Mouse (Mus musculus): ENCODE measurements around the gene Plac9a. TPM values are rescaled to one million over a fixed set of nuclear protein-coding genes. Genes with fewer than 3 reads are reported as not detected.
"Not testable (repeated sequence)": the region's sequence is repeated elsewhere in the genome, so short reads cannot be mapped to it uniquely, and the experiment has no call there.

The Plac9a gene
- 0.10 TPM for polyA plus RNA-seq (2012; fragmentation: generic; extraction: Trizol)

DNA sequence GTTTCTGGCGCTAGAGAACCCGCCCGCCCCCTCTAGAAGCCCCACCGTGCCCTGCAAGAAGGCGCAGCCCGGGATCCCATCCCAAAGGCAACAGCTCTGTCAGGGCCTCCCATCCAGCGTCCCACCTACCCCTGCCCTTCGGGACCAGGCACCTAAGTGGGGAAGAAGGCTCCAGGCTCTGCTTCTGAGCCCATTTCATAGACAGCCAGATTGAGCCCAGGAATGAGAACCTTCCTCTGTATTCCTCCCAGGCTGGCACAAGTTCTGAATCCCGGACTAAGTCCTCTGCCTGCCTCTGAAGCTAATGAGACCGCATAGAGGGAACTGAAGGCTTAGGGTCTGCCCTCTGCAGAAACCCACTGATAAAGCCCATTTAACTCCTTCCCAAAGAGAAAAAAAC is at the start of gene Plac9a:
Gene Plac9a (minus strand): TSS at position 101 of the 400 bp plus-strand sequence.
- not testable (repeated sequence) for H3K4me3 ChIP-seq; H3K36me3 ChIP-seq (ENCODE audit: control insufficient read depth, insufficient read depth); H3K79me2 ChIP-seq (ENCODE audit: control insufficient read depth, insufficient read depth); H3K4me2 ChIP-seq (ENCODE audit: low read depth); H3K27me3 ChIP-seq (ENCODE audit: control insufficient read depth, insufficient read depth, insufficient read length); H3ac ChIP-seq (ENCODE audit: control insufficient read depth, insufficient read length)

DNA sequence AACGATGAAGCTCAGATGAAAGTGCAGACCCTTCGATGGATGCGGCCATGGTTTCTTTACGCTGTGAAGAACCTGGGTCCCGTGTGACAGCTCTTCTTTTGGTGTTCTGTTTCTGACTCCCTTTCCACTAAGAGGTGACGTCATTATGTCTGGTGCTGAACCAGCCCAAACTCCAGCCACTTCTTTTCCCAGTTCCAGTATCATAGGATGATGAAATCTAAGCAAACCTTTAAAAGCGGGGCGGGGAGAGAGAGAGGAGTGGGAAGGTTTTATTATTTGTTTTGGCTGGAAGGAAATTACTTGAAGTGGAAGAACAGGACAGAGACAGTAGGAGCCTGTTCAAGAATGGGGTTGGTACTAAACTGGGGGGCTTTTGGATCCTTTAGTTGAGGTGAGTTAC is 35.1 kb upstream of the Plac9a start, which contains the start of gene Cphx1:
Gene Cphx1 (plus strand): TSS at position 301 of the 400 bp plus-strand sequence.
- not testable (repeated sequence) for H3K79me2 ChIP-seq (ENCODE audit: control insufficient read depth, insufficient read depth); H3ac ChIP-seq (ENCODE audit: control insufficient read depth, insufficient read length); H3K4me3 ChIP-seq; H3K27me3 ChIP-seq (ENCODE audit: control insufficient read depth, insufficient read depth, insufficient read length); H3K4me2 ChIP-seq (ENCODE audit: low read depth); H3K36me3 ChIP-seq (ENCODE audit: control insufficient read depth, insufficient read depth)

DNA sequence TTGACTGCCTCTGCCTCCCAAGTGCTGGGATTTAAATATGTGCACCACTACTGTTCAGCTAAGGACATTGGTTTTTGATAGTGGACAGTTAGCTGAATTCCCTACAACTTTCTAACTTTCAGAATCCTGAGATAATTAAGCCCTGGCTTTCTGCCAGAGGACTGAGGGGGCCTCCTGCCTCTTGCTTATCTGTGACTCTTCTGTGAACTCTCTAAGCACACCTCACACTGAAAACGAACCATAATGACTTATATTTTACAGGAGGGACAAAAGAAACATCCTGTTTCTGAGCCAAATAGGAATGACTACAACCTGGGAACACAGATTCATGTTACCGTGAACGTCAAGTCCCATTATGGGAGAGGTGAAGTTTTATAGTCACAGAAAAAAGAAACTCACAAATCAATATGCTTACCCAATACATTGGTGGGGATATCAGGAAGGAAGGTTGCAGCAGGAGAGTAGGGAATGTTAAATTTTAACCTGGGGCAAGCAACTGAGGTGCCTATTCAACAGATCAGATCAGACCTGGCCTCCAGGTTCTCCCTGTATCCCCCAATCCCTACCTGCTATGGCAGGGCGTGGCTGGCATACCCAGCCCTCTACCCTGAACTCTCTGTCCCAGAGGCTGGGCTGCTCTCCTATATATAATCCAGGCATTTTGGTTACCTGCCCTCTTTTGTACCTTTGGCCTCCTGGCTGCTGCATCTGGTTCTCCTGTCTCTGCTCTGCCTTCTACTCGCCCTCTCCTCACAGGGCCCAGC is 34.1 kb upstream of the Plac9a start:
- H3ac ChIP-seq (ENCODE audit: control insufficient read depth, insufficient read length); H3K36me3 ChIP-seq (ENCODE audit: control insufficient read depth, insufficient read depth); H3K79me2 ChIP-seq (ENCODE audit: control insufficient read depth, insufficient read depth); H3K27me3 ChIP-seq (ENCODE audit: control insufficient read depth, insufficient read depth, insufficient read length); H3K4me3 ChIP-seq; H3K4me2 ChIP-seq (ENCODE audit: low read depth): not testable (repeated sequence)

DNA sequence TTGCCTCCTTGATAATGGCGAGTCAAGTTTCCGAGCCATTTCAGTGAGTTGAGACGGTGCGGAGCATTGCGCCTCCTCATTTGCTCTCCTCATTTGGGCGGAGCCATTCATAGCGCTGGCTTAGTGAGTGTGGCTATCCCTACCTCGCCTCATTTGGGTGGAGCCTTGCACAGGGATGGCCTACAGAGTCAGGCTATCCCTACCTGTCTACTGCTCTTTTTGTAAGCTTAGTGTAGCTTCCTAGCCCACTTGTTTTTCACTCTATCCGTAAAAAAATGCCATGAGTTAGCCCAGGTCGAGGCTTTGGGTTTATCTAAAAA is 24.6 kb upstream of the Plac9a start, which contains the start of gene Tmem254a:
Gene Tmem254a (minus strand): TSS at position 111 of the 320 bp plus-strand sequence.
- H3ac ChIP-seq (ENCODE audit: control insufficient read depth, insufficient read length); H3K4me3 ChIP-seq; H3K79me2 ChIP-seq (ENCODE audit: control insufficient read depth, insufficient read depth); H3K4me2 ChIP-seq (ENCODE audit: low read depth); H3K27me3 ChIP-seq (ENCODE audit: control insufficient read depth, insufficient read depth, insufficient read length); H3K36me3 ChIP-seq (ENCODE audit: control insufficient read depth, insufficient read depth): not testable (repeated sequence)

DNA sequence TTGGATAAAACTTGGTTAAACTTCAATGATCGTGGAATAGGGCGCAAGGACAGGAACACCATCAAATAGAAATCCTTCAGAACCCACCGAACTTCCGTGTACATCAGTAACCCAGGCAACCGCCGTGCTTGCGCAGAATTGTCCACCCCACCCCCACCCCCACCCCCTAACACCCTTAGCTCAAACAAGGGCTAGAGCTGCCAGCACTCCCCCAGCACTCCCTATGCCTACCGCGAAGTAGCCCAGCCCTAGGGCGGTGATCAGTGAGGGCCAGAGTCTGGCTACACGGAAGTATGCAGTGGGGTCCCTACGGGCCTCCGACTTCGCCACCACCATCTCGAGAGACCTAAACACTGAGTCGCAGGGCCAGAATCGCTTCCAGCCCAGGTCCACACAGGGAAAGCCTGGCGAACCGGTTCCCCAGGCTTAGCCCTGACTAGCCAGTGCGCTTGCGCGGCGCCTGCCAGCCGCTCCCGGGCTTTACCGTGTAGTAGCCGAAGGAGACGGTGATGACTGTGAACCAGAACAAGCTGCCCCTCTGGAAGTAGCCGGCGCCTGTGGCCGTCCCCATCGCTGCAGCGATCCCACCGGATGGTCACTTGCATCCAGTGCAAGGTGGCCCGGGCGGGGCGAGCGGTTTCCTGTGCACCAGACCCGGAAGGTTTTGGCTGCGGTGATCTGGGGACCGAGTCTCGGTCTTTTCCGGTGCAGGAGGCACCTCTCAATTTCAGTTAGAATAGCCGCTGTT is 24.1 kb upstream of the Plac9a start:
- not testable (repeated sequence) for H3K36me3 ChIP-seq (ENCODE audit: control insufficient read depth, insufficient read depth); H3K4me2 ChIP-seq (ENCODE audit: low read depth); H3ac ChIP-seq (ENCODE audit: control insufficient read depth, insufficient read length); H3K27me3 ChIP-seq (ENCODE audit: control insufficient read depth, insufficient read depth, insufficient read length); H3K4me3 ChIP-seq; H3K79me2 ChIP-seq (ENCODE audit: control insufficient read depth, insufficient read depth)

DNA sequence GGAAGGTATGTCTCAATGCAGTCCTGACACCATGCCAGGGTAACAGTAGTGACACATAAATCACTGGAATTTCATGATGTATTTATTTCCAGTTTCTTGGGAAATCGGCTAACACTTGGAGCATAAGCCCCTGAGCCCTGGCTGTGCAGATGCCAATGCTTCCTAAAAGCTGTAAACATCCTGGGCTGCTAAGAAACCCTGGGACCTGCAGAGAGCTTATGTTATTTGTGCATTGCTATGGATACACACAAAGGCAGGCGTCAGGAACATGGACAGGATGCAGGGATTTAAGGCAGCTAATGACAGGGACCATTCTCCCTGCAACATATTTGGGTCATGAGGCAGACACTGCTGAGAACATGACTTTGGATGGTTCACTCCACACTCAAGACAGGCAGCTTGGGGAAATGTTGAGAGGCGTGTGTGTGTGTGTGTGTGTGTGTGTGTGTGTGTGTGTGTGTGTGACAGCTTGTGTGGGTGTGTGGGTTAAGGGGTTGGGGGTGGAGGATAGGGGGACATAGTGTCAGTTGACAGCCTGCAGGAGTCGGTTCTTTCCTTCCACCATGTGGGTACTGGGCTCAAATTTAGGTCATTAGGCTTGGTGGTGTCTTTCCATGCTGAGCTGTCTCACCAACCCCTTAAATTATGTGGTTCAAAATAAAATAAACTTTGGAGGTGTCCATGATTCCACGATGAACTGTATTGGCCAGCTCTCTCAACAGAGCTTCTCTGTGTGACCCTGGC is 15.7 kb upstream of the Plac9a start:
- not testable (repeated sequence) for H3K27me3 ChIP-seq (ENCODE audit: control insufficient read depth, insufficient read depth, insufficient read length); H3ac ChIP-seq (ENCODE audit: control insufficient read depth, insufficient read length); H3K4me3 ChIP-seq; H3K79me2 ChIP-seq (ENCODE audit: control insufficient read depth, insufficient read depth); H3K4me2 ChIP-seq (ENCODE audit: low read depth); H3K36me3 ChIP-seq (ENCODE audit: control insufficient read depth, insufficient read depth)

DNA sequence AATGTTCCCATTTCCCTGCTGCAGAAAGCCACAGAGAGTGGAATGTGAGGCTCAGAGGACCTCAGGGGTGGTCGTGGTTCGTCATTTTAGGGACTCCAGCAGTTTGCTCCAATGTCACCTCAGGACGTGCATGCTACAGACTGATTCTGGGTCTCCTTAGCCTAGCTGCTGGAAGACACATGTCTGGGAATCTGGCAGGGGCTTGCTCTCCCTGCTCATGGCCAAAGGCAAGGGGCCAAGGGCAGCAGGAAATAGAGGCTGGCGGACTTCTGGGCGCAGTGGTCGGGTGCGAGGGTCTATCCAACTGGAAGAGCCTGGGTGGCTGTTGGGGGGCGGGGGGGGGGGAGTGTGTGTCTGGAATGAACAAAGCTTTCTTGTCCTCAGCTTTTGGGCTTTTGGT is 6.1 kb upstream of the Plac9a start:
- not testable (repeated sequence) for H3K27me3 ChIP-seq (ENCODE audit: control insufficient read depth, insufficient read depth, insufficient read length); H3K79me2 ChIP-seq (ENCODE audit: control insufficient read depth, insufficient read depth); H3K36me3 ChIP-seq (ENCODE audit: control insufficient read depth, insufficient read depth); H3K4me2 ChIP-seq (ENCODE audit: low read depth); H3K4me3 ChIP-seq; H3ac ChIP-seq (ENCODE audit: control insufficient read depth, insufficient read length)

DNA sequence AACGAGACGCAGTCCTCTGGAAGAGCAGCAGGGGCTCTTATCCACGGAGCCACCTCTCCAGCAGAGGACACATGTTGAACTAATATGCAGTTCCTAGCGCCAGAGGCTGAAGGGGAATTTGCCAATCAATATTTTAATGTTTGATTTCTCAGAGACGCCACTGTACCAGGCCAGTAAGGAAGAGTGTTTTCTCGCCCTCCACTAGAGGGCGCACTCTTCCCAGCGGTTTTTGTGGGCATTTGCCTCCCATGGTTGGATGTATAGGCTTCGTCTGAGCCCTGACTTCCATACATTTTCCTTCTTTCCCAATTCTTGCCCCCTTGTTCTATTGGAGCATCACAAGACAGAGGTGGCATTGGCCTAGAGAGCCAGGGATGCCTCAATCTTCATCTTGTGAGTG is 4.4 kb upstream of the Plac9a start:
- not testable (repeated sequence) for H3K36me3 ChIP-seq (ENCODE audit: control insufficient read depth, insufficient read depth); H3K27me3 ChIP-seq (ENCODE audit: control insufficient read depth, insufficient read depth, insufficient read length); H3ac ChIP-seq (ENCODE audit: control insufficient read depth, insufficient read length); H3K4me2 ChIP-seq (ENCODE audit: low read depth); H3K4me3 ChIP-seq; H3K79me2 ChIP-seq (ENCODE audit: control insufficient read depth, insufficient read depth)

DNA sequence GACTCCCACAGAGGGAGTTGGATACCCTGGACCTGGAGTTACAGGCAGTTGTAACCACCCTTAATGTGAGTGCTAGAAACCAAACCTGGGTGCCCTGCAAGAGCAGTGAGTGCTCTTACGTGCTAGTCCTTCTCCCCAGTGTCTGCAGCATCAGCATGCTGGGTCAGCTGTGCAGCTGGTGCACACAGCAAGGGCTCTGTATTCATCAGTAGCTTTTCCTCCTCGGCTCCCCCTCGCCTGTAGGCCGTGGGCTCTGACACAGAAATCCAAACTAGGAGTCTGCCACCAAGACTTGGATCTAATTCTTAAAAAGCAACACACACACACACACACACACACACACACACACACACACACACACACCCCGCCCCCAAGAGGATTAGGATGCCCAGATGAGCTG is 2.3 kb upstream of the Plac9a start:
- H3K4me3 ChIP-seq; H3K36me3 ChIP-seq (ENCODE audit: control insufficient read depth, insufficient read depth); H3K79me2 ChIP-seq (ENCODE audit: control insufficient read depth, insufficient read depth); H3K27me3 ChIP-seq (ENCODE audit: control insufficient read depth, insufficient read depth, insufficient read length); H3K4me2 ChIP-seq (ENCODE audit: low read depth); H3ac ChIP-seq (ENCODE audit: control insufficient read depth, insufficient read length): not testable (repeated sequence)

DNA sequence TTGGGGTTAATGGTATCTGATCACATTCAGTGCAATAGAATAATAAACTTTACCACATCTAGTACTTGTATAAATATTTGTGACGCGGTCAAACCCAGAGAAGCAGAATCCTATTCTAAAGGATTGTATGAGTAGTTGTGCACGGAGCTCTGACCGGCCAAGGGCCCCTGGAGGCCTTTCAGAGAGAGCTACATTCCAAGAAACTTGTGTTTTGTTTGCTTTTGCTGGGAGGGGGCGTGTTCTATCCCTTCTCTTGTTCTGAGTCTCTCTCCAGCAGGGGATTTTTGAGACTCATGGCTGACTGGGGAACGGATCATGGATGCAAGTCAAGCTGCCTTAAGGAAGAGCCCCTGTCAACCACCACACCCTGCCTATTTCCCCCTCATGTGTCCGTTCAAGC is 7.2 kb downstream of the Plac9a start:
- H3K79me2 ChIP-seq (ENCODE audit: control insufficient read depth, insufficient read depth); H3K27me3 ChIP-seq (ENCODE audit: control insufficient read depth, insufficient read depth, insufficient read length); H3K4me3 ChIP-seq: not testable (repeated sequence)

DNA sequence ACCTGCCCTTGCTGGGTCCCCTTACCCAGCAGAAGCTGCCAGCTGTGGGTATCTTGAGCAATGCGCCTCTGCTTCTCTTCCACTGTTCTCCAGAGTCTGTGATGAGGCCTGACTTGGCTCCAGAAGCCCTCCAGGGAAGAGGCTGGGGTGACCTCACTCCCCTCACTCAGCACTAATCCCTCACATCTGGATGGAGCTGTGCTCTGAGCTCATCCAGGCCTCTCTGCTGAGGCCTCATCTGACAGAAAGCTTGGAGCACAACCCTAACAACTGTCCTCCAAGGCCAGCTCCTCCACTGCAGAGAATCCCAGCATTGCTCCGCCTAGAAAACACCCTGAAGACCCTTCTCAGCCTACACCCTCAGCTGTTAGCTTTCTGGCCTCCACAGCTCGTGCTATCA is 8.3 kb downstream of the Plac9a start:
- H3K4me3 ChIP-seq; H3K27me3 ChIP-seq (ENCODE audit: control insufficient read depth, insufficient read depth, insufficient read length); H3K79me2 ChIP-seq (ENCODE audit: control insufficient read depth, insufficient read depth): not testable (repeated sequence)

More for the DNA sequence above, 7.2 kb downstream of the Plac9a start:
- not testable (repeated sequence) for H3K4me2 ChIP-seq (ENCODE audit: low read depth); H3K36me3 ChIP-seq (ENCODE audit: control insufficient read depth, insufficient read depth); H3ac ChIP-seq (ENCODE audit: control insufficient read depth, insufficient read length)

DNA sequence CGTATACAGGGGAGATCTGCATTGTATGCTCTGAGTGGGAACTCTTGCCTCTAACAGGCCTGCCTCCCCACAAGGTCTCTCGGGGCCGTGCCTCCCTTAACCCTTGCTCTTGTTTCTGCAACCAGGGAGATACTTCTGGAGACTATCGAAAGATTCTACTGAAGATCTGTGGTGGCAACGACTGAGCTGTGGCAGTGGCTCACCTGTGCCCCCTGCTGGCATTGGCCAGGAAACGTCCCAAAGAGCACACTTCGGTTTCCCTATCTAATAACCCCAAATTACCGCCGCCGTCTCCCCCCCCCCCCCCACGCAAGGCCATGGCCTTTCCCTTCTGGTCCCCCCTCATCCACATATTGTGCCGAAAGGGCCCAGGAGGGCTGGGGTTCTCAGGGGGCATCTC is 17.0 kb downstream of the Plac9a start:
- not testable (repeated sequence) for H3K27me3 ChIP-seq (ENCODE audit: control insufficient read depth, insufficient read depth, insufficient read length); H3K79me2 ChIP-seq (ENCODE audit: control insufficient read depth, insufficient read depth); H3ac ChIP-seq (ENCODE audit: control insufficient read depth, insufficient read length); H3K36me3 ChIP-seq (ENCODE audit: control insufficient read depth, insufficient read depth); H3K4me2 ChIP-seq (ENCODE audit: low read depth); H3K4me3 ChIP-seq

More for the DNA sequence above, 8.3 kb downstream of the Plac9a start:
- H3K36me3 ChIP-seq (ENCODE audit: control insufficient read depth, insufficient read depth); H3ac ChIP-seq (ENCODE audit: control insufficient read depth, insufficient read length); H3K4me2 ChIP-seq (ENCODE audit: low read depth): not testable (repeated sequence)

Measured in myocyte (in vitro differentiated cells).